Mouse (Mus musculus): ENCODE measurements around the gene Polr2m. TPM values are rescaled to one million over a fixed set of nuclear protein-coding genes. Genes with fewer than 3 reads are reported as not detected.
A peak's percentile ranks its signal among the peaks of the same experiment; 100 is the strongest.

The Polr2m gene
- total RNA-seq, 2 experiments from 2014 or later = 222 to 232 TPM

DNA sequence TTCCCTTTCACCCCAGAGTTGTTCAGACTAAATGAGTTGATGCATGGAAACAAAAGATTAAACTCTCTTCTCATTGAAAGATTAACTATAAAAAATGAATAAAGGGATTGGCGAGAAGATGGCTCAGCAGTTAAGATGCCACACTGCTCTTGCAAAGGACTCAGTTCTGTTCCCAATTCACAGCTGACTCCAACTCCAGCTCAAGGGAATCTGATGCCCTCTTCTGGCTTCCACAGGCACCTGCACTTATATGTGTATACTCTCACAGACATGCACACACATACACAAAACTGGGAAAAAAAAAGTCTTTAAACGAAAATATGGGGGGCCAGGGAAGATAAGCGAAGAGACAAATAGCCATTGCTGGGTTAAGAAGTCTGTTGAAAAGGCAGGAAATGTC lies 9.1 kb downstream of the Polr2m start:
- no peak for DNase-seq (ENCODE audit: low spot score in 2 of 2)

DNA sequence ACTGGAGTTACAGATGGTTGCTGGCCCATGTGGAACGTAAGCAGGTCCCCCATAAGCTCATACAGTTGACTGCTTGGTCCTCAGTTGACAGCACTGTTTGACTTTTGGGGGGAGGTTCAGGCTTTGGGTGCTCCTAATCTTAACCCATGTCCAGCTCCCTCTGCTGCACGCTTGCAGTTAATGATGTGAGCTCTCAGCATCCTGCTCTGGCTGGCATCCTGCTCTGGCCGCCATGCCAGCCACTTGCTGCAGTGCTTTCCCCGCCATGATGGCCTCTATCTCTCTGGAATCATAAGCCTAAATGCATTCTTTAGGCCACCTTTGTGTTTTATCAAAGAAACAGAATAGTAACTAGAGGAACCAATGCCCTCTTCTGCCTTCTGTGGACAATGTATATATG lies 10.2 kb downstream of the Polr2m start:
- no peak for DNase-seq (ENCODE audit: low spot score in 2 of 2)

DNA sequence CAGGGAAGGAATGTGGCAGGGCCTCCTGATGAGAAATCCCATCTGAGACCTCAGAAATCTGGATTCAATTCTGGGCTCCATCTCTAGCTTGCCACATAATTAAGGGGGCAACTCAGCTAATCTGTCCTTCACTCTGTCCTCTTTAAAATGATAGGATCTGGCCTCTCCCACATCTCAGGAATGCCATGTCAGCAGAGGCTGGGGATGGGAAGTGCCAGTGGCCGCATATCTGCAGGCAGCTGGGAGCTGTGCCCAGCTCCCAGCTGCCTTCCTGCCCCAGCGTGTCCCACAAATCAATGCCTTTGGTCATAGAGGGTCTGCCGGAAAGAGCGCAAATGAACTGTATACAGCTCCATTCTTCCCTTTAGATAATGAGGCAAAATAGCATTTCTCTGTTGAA lies 18.3 kb downstream of the Polr2m start:
- no peak for DNase-seq (ENCODE audit: low spot score in 2 of 2)

DNA sequence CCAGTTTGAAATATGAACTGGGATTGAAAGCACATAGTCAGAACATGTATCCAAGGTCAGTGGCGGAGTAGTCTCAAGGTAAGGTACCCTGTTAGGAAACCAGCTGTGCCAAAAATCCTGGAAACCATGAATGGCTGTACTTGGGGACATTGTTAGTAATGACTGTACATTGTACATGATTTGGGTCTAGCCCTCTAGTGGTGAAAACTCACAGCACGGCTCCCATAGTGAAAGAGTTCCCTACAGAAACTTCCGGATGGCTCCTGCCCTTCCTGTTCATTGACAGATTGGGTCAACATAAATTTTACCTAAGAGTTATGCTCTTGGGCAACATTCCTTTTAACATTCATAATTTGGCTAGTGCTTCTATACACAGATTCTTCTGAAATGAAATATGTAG lies 19.6 kb downstream of the Polr2m start:
- DNase-seq (ENCODE audit: low spot score in 2 of 2) = no peak

DNA sequence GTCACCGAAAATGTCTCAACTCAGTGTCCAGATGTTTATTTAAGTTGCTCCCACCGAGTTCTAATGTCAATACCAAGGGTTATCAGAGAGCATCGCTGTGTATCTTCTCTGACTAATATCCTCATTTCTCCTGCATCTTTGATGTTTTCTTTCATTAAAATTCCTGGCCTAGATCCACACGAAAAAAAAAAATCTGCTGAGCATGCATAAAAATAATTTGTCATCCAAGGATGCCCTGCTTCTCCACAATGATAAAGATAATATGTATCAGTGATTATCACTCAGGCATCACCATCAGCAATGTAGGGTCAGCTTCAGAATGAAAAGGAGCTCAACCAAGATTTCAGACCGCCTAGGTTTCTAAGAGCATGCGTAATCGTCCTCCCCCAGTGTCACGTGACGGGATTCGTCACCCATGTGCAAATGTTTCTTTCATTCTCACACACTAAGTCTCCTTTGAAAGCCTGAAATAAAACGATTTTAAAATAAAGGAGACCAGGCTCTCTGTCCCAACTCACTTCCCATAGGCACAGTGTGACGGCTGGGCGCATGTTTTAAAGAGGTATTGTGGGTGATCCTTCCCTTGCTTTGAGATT lies 22.6 kb downstream of the Polr2m start:
- DNase-seq (ENCODE audit: low spot score in 2 of 2) = no peak

DNA sequence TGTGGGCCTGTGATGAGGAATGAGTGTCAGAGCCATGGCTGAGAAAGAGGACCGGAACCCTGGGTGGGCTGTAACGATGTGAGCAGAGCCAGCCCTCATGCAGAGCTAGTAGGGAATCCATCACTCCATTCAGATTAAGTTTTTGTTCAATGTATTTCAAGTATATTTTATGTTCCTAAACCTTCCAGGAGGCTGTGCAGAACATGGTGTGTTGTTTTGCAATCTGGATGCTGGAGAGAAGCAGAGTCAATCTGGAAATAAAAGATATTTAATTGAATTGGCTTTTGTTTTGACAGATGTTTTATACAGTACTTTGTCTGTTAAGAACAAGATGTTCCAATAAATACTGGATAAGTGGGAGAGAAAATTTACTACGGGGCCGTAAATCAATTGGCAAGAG lies 29.0 kb downstream of the Polr2m start:
- no peak for DNase-seq (ENCODE audit: low spot score in 2 of 2)

DNA sequence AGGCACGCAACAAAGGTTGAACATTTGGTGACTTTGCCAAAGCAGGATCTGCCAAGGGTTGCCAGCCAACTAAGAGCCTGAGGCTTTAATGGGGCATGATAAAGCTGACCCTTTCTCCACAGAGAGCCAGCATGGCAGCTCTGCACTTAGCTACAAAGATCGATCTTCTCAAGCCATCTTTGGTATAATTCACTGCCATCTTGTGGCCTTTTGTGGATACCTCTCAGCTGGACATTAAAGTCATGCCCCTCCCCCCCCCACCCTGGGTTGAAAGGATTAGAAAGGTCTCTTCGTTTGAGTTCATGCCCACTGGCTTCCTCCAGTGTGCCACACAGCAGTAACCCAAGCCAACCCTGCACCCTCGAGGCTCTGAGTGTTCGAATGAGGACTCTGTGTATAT lies 31.8 kb downstream of the Polr2m start:
- DNase-seq (ENCODE audit: low spot score in 2 of 2) = no peak

DNA sequence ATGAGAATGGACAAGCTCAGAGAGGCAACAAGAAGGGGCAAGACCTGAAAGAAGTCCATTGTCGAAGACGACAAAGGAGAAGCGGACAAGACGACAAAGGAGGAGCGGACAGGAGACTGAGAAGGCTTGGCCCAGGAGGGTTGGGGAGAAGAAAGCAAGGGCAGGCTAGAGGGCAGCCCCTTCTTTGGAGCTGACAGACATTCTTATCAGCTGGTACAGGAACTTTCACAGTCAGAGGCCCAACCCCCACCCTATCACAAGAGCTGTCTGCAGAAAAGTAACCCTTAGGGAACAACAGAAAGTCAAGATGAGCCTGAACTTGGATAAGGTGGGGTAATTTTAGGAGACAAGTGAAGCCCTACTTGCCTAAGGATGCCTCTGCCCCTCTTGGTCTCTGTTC lies 32.4 kb downstream of the Polr2m start:
- DNase-seq (ENCODE audit: low spot score in 2 of 2) = no peak

DNA sequence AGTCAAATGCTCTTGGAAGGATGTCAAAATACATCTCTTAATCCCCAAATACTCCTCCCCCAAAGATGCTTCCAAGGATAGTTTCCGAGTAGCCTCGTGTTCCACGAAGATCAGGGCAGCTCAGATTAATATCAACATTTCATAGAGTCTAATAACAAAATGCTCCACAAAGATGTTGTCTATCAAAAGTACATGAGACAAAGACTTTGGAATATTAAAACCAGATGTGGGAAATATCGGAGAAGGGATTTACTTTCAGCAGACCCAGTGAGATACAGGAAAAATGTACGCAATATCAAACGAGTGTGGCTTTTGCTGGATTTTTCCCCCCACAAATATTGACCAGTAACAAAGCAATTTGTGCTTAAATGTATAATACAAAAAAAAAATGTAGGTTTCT lies 35.1 kb downstream of the Polr2m start:
- no peak for DNase-seq (ENCODE audit: low spot score in 2 of 2)

DNA sequence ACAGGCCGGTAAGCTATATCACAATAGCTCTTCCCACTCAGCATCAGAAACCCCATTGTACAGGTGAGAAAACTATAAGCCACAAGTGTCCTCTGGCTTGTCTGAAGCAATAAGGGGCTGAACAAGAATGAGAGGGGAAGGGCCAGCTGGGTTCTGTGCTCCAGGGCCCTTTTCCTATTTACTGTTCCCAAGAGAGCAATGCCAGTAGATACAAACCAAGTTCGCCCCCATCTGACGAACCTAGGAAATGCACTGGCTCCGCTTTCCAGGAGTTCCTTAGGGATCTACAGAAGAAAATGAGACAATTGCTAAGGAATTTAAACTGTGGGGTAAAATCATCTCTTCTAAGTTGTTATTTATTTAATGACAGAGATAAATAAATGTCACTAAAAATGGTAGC lies 38.2 kb downstream of the Polr2m start:
- DNase-seq (ENCODE audit: low spot score in 2 of 2) = peak; percentile 35 to 41

DNA sequence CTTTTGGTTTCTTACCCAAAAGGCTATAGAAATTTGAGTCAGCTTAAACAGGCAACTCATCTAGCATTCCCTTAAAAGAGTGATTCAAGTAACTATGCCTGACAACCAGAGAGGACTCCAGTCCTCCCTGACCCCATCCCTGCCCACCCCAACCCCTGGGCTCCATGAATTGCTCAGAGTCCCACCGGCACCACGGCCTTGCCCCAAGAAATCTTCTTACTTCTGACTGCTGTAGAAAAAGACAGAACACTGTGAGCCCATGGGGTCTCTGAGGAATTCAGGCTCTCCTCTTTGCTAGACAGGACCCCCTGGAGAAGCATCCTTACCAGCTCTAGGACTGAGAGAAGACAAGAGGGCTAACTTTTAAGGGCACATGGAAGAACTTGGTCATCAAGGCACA lies 40.4 kb downstream of the Polr2m start:
- DNase-seq (ENCODE audit: low spot score in 2 of 2) = no peak

DNA sequence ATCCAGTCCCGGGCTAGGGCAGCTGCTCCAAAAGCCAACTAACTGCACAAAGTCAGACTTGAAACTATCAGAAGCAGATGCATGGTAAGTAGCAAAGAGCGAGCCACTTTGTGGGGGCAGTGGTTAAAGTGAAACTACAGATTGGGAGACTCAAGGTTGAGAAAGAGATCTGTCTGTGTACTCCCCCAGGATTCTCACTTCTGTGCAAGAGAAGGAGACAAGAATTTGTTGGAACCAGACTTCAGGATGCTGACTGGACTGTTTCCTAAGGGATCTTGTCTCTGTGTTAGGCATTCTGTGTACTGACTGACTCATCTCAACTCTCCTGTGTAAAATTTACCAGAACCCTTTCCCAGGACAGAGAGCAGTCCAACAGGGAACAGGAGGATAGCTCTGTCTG lies 47.6 kb downstream of the Polr2m start:
- DNase-seq (ENCODE audit: low spot score in 2 of 2) = no peak

Other genes with a start within 250 kb of the Polr2m start
- 10 to 100 TPM; 11.4 to 13.9 TPM for gene Myzap, start 106.4 kb upstream of the Polr2m start, total RNA-seq (2021)